Mouse (Mus musculus) spleen, postnatal 10 days (tissue): ENCODE data around the gene Skint10.

Source experiments
- DNase-seq, 2 experiments: peaks; one replicate each; pipeline ENCODE4 v3.0.0; 2021 to 2022; ENCODE audit warnings: low spot score in 2 of 2

The Skint10 gene

GRCm38 (mm10) chr4:112774766-112775165 is at the start of gene Skint10:
Gene Skint10, minus strand, starts transcription at chr4:112774866.
- DNase-seq: no peak

DNA sequence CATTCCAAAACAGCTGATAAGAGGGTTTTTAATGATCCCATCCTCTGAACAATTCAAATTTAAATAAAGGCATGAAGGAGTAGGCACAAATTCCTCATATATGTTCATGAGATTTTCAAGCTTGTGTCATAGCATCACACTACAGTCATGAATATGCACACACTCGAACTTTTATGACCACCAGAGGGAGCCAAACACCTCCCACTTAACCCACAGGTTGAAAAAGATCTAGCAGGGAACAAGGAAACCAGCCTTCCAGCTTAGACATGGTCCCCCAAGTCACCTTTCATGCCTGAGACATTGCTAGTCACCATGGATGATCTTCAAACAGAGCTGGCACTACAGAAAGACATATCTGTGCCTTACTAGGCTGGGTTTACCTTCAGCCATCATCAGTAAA is 16.0 kb upstream of the Skint10 start:
- DNase-seq: no peak
